Mouse (Mus musculus) megakaryocyte progenitor cell, adult 5-6 weeks (primary cell): Measurements from ENCODE around the gene Tmem206. TPM values are rescaled to one million over a fixed set of nuclear protein-coding genes. Genes with fewer than 3 reads are reported as not detected.

Experiments
- ATAC-seq: replicated peaks from 2 replicates; pipeline ENCODE4 v1.8.0; 2016; ENCODE audit warnings: mild to moderate bottlenecking, moderate TSS enrichment, inconsistent platforms; ENCODE audit not compliant: poor library complexity
- total RNA-seq, 2 experiments: library from RNA; stranded (forward) in 1 of 2; stranded (reverse) in 1 of 2; fragments of 157-497, 149-512 nt in 1 of 2; fragments of 200-1000 nt in 1 of 2; gene quantifications; 2 replicates each; pipeline versions ENCODE4 v1.2.3 to v1.2.4; 2015 to 2017

Tmem206 gene
- total RNA-seq (2015) (20.8 and 23.8 TPM in 2 replicates), total RNA-seq (2017) (22.0 and 25.4 TPM in 2 replicates)

GRCm38 (mm10) chr1:191325726-191326232 is at the start of gene Tmem206:
Gene Tmem206 (plus strand): TSS chr1:191325912.
- peak; percentile 84 for ATAC-seq

DNA sequence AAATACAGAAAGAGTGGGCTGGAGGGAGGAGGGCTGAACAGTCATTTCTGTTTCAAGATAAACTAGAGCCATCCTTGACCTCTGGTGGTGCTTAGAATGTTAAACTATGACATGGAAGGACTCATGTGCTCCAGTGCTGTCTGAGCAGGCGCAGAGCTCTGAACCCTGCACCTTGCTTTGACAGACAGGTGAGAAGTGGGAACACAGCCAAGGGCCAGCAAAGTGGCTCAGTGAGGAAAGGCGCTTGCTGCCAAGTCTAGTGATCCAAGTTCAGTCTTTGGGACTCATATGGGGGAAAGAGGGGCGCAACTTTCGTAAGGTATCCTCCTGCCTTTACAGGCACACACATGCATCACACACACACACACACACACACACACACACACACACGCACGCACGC is 49.5 kb upstream of the Tmem206 start:
- ATAC-seq: no peak

DNA sequence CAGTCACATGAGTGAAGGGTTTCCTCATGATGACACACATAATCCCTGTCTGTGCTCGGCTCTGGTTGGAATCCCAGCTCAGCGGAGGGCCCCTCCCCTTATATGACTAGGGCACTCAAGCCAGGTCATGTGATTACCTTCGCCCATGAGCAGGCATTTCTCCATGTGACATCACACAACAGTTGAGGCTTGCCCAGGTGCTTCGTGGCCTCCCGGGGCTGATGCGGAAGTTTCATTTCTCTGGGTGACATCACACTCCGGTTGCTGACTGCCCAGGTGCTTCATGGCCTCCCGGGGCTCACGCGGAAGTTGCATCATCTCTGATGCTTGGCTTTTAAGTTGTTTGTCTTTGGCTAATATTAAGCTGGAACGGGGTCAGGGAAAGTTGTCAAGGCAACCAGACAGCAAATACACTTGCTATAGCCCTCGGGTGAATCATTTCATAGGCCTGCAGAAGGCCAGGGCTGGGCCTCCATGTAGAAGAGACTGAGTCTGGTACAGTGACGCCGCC is 48.1 kb upstream of the Tmem206 start:
- peak; percentile 50 for ATAC-seq

DNA sequence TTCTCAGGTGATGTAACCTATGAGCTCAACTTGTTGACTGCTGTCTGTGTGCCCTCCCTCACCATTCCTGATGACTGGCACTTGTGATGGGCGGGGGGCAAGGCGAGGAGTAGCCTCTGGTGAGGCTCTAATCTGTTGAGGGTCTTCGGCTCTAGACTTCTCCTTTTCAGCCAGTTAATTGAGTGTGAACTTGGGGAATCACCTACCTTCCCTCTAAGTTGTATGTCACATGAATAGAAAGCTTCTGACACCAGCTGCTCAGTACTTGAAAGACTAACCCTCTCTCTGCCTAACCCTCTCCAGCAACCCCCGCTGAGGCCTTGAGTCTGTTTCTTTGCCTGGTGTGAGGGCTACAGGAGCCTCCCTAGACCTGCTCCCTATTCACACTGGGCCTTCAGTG is 47.4 kb upstream of the Tmem206 start:
- ATAC-seq: no peak

GRCm38 (mm10) chr1:191281171-191281570 is 44.5 kb upstream of the Tmem206 start:
- ATAC-seq: peak; percentile 87

DNA sequence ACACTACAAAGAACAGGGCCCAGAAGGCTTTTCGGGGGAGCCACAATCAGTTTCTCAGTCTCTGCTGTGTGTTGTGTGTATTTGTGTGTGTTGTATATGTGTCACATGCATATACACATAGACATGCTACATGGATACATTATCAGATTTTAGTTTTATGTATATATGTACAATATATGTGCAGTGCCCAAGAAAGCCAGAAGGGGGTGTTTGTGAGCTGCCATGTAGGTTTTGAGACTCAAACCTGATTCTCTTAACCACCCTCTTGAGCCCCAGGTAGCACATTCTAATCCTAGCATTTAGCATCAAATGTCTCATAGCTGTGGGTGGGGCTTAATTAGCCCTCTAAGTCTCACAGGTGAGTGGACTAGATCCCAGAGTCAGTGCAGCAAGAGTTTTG is 43.4 kb upstream of the Tmem206 start:
- ATAC-seq: no peak

DNA sequence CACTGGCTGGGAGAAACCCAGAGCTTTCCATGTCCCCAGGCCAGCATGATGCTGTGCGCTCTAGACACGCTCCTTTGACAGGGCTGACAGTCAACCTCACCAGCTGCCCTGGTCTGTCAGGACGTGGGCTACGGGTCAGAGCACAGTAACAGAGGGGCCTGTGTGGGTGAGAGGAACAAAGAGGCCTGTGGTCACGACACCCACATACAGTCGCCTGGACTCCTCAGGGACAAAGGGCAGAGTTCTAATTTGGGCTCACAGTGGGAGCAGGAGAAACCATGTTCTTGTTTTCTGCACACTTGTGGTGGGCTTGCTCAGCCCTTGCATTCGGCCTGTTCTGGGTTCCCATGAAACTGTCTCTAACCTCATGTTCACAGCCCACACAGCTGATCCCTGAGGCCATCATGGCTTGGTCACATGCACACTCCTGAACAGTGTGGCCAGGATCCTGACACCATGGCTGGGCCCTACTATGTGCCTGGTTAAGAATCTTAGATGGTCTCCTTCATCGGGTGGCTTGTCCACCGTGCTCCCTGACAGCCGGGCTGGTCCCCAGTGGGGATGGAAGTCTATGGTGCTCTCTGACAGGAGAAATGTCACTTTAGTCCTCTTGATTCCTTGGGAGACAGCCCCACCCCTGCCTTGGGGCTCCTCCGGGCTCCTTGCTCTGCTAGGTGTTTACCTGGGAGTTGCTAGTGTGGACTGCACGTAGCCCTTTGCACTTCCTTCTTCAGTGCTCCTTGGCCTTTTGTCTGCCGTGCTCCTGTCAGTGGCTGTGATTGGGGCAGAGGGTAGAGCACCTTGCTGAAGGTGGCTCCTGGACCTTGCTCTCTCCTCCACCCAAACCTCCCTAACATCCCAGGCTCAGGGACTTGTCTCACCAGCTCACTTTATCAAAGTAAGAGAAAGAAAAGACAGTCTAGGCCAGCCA is 42.3 kb upstream of the Tmem206 start:
- ATAC-seq: no peak

DNA sequence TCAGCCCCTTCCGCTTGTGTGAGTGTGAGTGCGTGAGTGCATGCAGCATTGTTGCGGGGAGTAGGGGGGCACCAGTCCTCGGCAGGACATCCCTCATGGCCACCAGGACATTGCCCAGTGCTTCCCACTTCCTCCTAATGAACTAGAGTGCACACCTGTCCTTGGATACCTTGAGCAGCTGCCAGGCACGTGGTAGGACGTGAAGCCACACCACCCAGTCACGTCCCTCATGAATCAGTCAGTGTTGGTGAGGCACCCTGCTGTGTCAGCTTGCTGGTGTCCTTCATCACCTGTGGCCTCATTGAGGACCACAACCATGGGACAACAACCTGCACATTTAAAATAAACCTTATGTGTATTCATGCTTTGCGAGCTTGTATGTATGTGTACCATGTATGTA is 41.2 kb upstream of the Tmem206 start:
- no peak for ATAC-seq

- ATAC-seq: peak; percentile 95
These were observed 37.0 kb upstream of the Tmem206 start for GRCm38 (mm10) chr1:191288762-191289161.

DNA sequence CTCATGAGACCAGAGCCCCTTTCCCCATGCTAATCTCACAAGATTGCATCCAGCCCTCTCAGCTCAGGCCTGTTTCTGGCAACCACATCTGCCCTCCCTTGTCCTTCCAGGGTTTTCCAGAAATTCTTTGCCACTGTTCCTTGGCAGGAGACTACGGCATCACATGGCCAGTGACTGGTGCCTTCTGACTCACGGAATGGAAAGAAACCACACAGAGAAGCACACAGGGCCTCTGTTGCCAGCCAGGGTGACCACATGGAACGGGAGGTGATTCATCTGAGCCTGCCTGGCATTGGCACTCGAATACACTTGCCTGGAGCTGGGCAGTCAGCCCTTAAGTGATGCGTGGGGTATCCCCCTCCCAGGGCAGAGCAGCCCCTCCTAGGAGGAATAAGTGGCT is 33.4 kb upstream of the Tmem206 start:
- no peak for ATAC-seq

GRCm38 (mm10) chr1:191293051-191293450 is 32.7 kb upstream of the Tmem206 start:
- no peak for ATAC-seq

DNA sequence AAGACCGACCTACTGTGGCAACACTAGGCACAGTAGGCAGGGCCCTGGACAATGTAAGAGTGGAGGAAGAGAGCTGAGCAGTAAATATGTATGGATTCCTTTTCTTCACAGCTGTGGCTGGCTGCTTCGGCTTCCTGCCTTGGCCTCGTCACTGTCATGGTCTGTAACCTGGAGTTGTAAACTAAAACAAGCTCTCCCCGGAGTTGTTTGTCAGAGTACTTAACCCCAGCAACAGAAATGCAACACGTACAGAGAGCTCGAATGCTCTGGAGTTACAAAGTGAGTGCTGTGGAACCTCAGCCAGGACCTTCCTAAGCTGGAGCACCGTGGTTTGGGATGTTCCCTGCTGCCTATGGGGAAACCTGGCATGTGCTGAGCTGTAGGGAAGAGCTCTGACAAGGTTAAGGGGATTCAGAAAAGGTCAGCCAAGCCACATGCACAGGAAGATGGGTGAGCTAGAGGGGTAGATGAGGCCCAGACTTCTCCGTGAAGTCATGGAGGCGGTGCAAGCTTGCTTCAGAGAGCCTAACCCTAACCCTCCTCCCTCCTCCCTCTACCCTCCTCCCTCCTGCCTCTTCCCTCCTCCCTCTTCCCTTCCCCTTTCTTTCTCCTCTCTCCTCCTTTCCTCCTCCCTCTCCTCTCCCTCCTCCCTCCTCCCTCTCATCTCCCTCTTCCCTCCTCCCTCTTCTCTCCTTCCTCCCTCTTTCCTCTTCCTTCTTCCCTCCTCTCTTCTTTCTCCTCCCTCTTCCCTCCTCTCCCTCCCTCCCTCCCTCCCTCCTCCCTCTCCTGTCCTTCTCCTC is 31.5 kb upstream of the Tmem206 start:
- no peak for ATAC-seq

DNA sequence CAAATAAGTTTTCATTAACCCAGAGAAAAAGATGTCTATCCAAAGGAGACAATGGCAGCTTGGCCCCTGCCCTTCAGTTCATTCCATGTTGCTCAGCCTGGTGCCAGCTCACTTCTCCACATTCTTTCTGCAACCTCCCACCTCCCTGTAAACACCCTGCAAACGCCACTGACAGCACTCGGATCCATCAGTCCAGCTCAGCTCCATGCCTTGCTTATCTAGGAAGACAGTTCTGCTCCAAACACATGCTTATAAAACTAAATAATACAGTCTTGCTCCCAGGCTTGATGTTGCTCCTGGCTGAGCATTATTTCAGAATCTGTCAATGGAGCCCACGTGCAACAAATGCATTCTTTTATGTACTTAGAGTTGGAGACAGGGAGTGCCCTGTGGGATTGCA is 29.9 kb upstream of the Tmem206 start:
- ATAC-seq: no peak

DNA sequence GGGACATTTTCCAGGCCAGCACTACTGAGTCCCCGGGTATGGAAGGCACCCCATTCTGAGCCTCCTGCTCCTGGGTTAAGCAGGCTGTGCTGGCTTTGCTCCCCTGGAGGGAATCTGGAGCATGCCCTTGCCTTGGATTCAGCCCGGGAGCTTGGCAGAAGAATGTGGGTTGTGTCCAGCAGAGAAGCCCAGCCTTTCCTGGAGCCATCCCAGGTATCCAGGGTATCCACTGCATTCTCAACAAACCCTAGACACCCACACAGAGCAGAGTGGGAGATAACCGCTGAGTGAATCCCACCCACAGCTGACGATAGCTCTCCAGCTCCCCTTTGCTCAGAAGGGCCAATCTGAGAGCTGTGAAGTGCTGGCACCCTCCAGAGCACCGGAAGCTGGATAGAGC is 29.3 kb upstream of the Tmem206 start:
- ATAC-seq: no peak

GRCm38 (mm10) chr1:191298304-191298703 is 27.4 kb upstream of the Tmem206 start:
- ATAC-seq: no peak

DNA sequence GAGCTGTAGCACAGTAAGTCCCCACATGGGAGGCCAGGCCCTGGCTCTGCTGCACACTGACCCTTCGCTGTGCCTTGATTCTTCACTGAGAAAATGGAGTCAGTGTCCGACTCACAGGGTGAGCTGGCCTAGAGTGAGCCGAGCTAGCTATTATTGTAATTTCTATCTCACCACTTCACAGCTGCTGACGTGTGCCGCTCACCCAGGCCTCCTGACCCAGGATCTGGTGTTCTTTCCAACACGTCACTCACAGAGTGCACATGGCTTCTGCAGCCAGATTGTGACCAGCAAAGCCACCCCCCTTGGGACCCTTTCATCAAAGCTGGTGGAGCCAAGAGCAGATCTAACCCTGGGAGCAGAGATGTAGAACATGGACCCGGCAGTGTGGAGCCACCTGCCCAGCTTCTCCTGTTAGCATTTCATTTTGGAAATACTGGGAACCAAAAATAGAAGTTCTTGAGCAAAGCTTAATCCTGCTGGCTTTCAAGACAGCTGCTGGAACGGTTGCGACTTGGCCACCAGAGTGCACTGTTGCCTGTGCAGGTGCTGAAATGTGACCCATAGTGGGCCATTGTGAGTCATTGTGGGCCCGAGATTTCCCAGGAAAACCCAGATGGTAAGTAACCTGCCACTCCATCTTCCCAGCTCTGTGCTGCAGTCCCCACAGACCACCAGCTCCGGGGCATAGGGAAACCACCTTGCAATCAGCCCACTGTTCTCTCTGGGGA is 26.3 kb upstream of the Tmem206 start:
- peak; percentile 68 for ATAC-seq

GRCm38 (mm10) chr1:191301903-191302302 is 23.8 kb upstream of the Tmem206 start:
- ATAC-seq: no peak

- ATAC-seq: no peak
These were observed 22.0 kb upstream of the Tmem206 start for GRCm38 (mm10) chr1:191303736-191304135.

GRCm38 (mm10) chr1:191304216-191304615 is 21.5 kb upstream of the Tmem206 start:
- no peak for ATAC-seq

DNA sequence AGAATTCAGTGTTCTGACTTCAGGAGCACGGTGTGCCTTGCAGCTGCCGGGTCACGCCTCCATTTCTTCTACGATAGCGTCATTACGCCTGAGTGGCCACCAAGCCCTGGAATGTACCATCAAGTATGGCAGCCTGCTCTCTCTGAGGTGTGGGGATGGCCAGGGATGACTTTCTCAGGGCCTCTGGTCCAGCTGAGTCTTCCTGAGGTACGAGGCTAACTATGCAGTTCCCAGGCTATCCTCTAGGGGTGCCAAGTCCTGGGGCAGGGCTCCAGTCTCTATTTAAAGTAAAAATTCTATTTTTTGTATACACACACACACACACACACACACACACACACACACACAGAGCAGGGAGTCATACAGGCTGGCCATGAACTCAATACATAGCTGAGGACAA is 20.1 kb upstream of the Tmem206 start:
- ATAC-seq: peak; percentile 86

DNA sequence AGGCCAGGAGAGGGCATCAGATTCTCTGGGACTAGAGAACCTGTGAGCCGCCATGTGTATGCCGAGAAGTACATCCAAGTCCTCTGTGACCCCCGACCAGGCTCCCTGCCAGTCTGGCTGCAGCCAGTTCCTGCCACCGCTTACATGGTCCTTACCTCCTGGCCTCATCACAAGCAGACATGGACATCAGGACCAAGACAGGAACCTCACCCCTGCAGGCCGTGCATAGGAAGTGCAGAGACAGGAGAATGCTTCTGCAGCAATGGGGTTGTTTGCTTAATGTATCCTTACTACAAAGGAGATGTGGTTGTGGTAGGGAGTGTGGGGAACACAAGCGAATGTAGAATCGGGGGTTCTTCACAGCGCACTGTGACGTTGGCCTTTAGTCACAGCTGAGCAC is 19.4 kb upstream of the Tmem206 start:
- ATAC-seq: peak; percentile 40; the same call in 1 of the 2 replicates
